Mouse (Mus musculus) thymus, adult 2 months (tissue): ENCODE results near the gene Pdss2.

Experiments
- CTCF ChIP-seq: fragments of 200-500 bp; IDR thresholded peaks from 2 replicates; pipeline ENCODE4 v1.5.1; 2012; ENCODE audit warnings: mild to moderate bottlenecking, control low read depth, low read length, moderate library complexity, borderline replicate concordance; ENCODE audit not compliant: control insufficient read depth, poor library complexity, insufficient read depth; ENCODE audit errors: extremely low read depth
- POLR2A ChIP-seq: fragments of 200-500 bp; IDR thresholded peaks from 2 replicates; pipeline ENCODE4 v1.6.1; 2012; ENCODE audit warnings: mild to moderate bottlenecking, low read length, control low read depth, moderate library complexity; ENCODE audit not compliant: control insufficient read depth, poor library complexity, insufficient read depth; ENCODE audit errors: extremely low read depth

- no peak for TF ChIP-seq CTCF
- no peak for TF ChIP-seq POLR2A
These were observed 213.0 kb downstream of the Pdss2 start for GRCm38 (mm10) chr10:43434326-43434725.
